In genomic region chr8:111881591-111881990, GRCm38 (mm10) we compare ENCODE assay signal across 8 mouse cellular contexts. TPM values are rescaled to one million over a fixed set of nuclear protein-coding genes. Genes with fewer than 3 reads are reported as not detected.
A peak's percentile ranks its signal among the peaks of the same experiment; 100 is the strongest.
DNase-seq lines count a peak whose midpoint lies in the region; ATAC-seq and TF ChIP-seq lines count a peak whose summit lies in the region.

No protein-coding gene starts in this region.

- no peaks in the 10 kb centered on the region for H3K4me1 ChIP-seq in intestine, postnatal 0 days (replicated peaks; ENCODE audit: control insufficient read depth, insufficient read depth, low read length)
- no peaks in the 10 kb centered on the region for H3K4me1 ChIP-seq in intestine, embryonic 15.5 days (replicated peaks)
- no peaks in the 10 kb centered on the region for H3K4me1 ChIP-seq in kidney, embryonic 14.5 days (ENCODE audit: control insufficient read depth, insufficient read depth, low read length)

- no peak overlapping the region for H3K27ac ChIP-seq in intestine, postnatal 0 days (ENCODE audit: low read depth, low read length)
- H3K27ac ChIP-seq in intestine, embryonic 15.5 days = no peak overlapping the region
- no peak overlapping the region for H3K27ac ChIP-seq in kidney, embryonic 14.5 days (ENCODE audit: low read depth, low read length)

- WGBS in intestine, postnatal 0 days = 4% methylated on average over 2 of the region's 2 CpGs
- 2% methylated on average over 2 of the region's 2 CpGs for WGBS in intestine, embryonic 15.5 days
- 2% methylated on average over 2 of the region's 2 CpGs for WGBS in kidney, embryonic 14.5 days

- peak; percentile 92 for TF ChIP-seq CTCF in intestine, postnatal 0 days (IDR thresholded peaks at IDR 0.05; ENCODE audit: low read depth)

- H3K9me3 ChIP-seq in intestine, postnatal 0 days (ENCODE audit: control insufficient read depth) = no peaks in the 10 kb centered on the region
- H3K9me3 ChIP-seq in intestine, embryonic 15.5 days = no peaks in the 10 kb centered on the region
- H3K9me3 ChIP-seq in kidney, embryonic 14.5 days (ENCODE audit: control insufficient read depth, low read length) = no peaks in the 10 kb centered on the region

- H3K36me3 ChIP-seq in intestine, postnatal 0 days (ENCODE audit: control insufficient read depth, insufficient read depth) = no peaks in the 10 kb centered on the region
- H3K36me3 ChIP-seq in intestine, embryonic 15.5 days = no peaks in the 10 kb centered on the region
- no peaks in the 10 kb centered on the region for H3K36me3 ChIP-seq in kidney, embryonic 14.5 days (ENCODE audit: control insufficient read depth, insufficient read depth, low read length)

- ATAC-seq in intestine, postnatal 0 days = no peak
- ATAC-seq in intestine, embryonic 15.5 days = no peak
- ATAC-seq in kidney, embryonic 14.5 days (ENCODE audit: low FRiP score, low TSS enrichment) = 0 out of 2 replicates have a peak, but pooled peaks have one; percentile 48

- H3K4me2 ChIP-seq in intestine, postnatal 0 days (replicated peaks; ENCODE audit: low read depth) = no peak overlapping the region
- H3K4me2 ChIP-seq in intestine, embryonic 15.5 days (replicated peaks) = no peak overlapping the region
- H3K4me2 ChIP-seq in kidney, embryonic 14.5 days (replicated peaks; ENCODE audit: low read depth, low read length) = no peak overlapping the region

- no peak overlapping the region for H3K9ac ChIP-seq in intestine, postnatal 0 days (ENCODE audit: low read depth, low read length)
- no peak overlapping the region for H3K9ac ChIP-seq in intestine, embryonic 15.5 days
- no peak overlapping the region for H3K9ac ChIP-seq in kidney, embryonic 14.5 days (ENCODE audit: low read depth, low read length)

- no peak overlapping the region for H3K4me3 ChIP-seq in intestine, postnatal 0 days (ENCODE audit: low read depth, low read length)
- H3K4me3 ChIP-seq in intestine, embryonic 15.5 days (replicated peaks) = no peak overlapping the region
- H3K4me3 ChIP-seq in kidney, embryonic 14.5 days (ENCODE audit: low read length) = no peak overlapping the region

- H3K27me3 ChIP-seq in intestine, postnatal 0 days (replicated peaks; ENCODE audit: control insufficient read depth, insufficient read depth, low read length) = no peaks in the 10 kb centered on the region
- no peaks in the 10 kb centered on the region for H3K27me3 ChIP-seq in intestine, embryonic 15.5 days (replicated peaks)
- no peaks in the 10 kb centered on the region for H3K27me3 ChIP-seq in kidney, embryonic 14.5 days (ENCODE audit: control insufficient read depth, insufficient read depth, low read length)

- DNase-seq in CD4-positive, CD25-positive, alpha-beta regulatory T cell, adult 2 months (ENCODE audit: low read depth, low spot score) = peak; percentile 76
- peak; percentile 64 for DNase-seq in ZHBTc4 (ENCODE audit: low read depth, low spot score)
- peak; percentile 55 to 65 for DNase-seq in cerebellum, postnatal 36 days
- peak; percentile 54 for DNase-seq in mesoderm, embryonic 11.5 days (ENCODE audit: low read depth, low spot score)
- peak; percentile 71 for DNase-seq in thymus, postnatal 4 days

RNA-seq across cellular contexts. Expression of gene Tmem170, which starts 5.0 kb away (rescaled TPM):
- polyA plus RNA-seq in intestine, postnatal 0 days (2015; fragmentation: Nextera tagmentation; extraction: Ambion mirVana) = 24.1 and 25.4 TPM in 2 replicates
- 15.9 and 16.0 TPM in 2 replicates for polyA plus RNA-seq in intestine, embryonic 15.5 days (2015; fragmentation: Nextera tagmentation; extraction: Ambion mirVana)
- polyA plus RNA-seq in kidney, embryonic 14.5 days (2014; fragmentation: Nextera tagmentation; extraction: Ambion mirVana) = 10.6 and 11.7 TPM in 2 replicates

RNA-seq across cellular contexts. Expression of gene Cfdp1, which starts 27.5 kb away (rescaled TPM):
- 87.2 and 89.5 TPM in 2 replicates for polyA plus RNA-seq in intestine, postnatal 0 days (2015; fragmentation: Nextera tagmentation; extraction: Ambion mirVana)
- polyA plus RNA-seq in intestine, embryonic 15.5 days (2015; fragmentation: Nextera tagmentation; extraction: Ambion mirVana) = 182 and 187 TPM in 2 replicates
- polyA plus RNA-seq in kidney, embryonic 14.5 days (2014; fragmentation: Nextera tagmentation; extraction: Ambion mirVana) = 221 and 289 TPM in 2 replicates

RNA-seq across cellular contexts. Expression of gene Chst5, which starts 28.7 kb away (rescaled TPM):
- 0.44 and 0.54 TPM in 2 replicates for polyA plus RNA-seq in intestine, postnatal 0 days (2015; fragmentation: Nextera tagmentation; extraction: Ambion mirVana)
- polyA plus RNA-seq in intestine, embryonic 15.5 days (2015; fragmentation: Nextera tagmentation; extraction: Ambion mirVana) = 1.2 and 1.7 TPM in 2 replicates
- 0.97 and 1.1 TPM in 2 replicates for polyA plus RNA-seq in kidney, embryonic 14.5 days (2014; fragmentation: Nextera tagmentation; extraction: Ambion mirVana)

RNA-seq across cellular contexts. Expression of gene Tmem231, which starts 52.1 kb away (rescaled TPM):
- 1.8 and 2.2 TPM in 2 replicates for polyA plus RNA-seq in intestine, postnatal 0 days (2015; fragmentation: Nextera tagmentation; extraction: Ambion mirVana)
- polyA plus RNA-seq in intestine, embryonic 15.5 days (2015; fragmentation: Nextera tagmentation; extraction: Ambion mirVana) = 9.3 and 11.5 TPM in 2 replicates
- 11.6 and 18.7 TPM in 2 replicates for polyA plus RNA-seq in kidney, embryonic 14.5 days (2014; fragmentation: Nextera tagmentation; extraction: Ambion mirVana)

RNA-seq across cellular contexts. Expression of gene Gabarapl2, which starts 58.9 kb away (rescaled TPM):
- polyA plus RNA-seq in intestine, postnatal 0 days (2015; fragmentation: Nextera tagmentation; extraction: Ambion mirVana) = 298 and 308 TPM in 2 replicates
- polyA plus RNA-seq in intestine, embryonic 15.5 days (2015; fragmentation: Nextera tagmentation; extraction: Ambion mirVana) = 194 and 215 TPM in 2 replicates
- 170 and 205 TPM in 2 replicates for polyA plus RNA-seq in kidney, embryonic 14.5 days (2014; fragmentation: Nextera tagmentation; extraction: Ambion mirVana)
